Mouse (Mus musculus) adipocyte (in vitro differentiated cells): ENCODE measurements at regions not wholly inside any gene's neighbourhood (a gene's known extent, or its start where the extent isn't known, plus 50 kb on each side); places are given as distances from the start of the nearest gene placed in this dataset.
A peak's percentile ranks its signal among the peaks of the same experiment; 100 is the strongest.

Source experiments
- DNase-seq: peaks from one replicate; pipeline ENCODE4 v3.0.0-alpha.2; 2016; ENCODE audit warnings: low spot score

- peak; percentile 9 for DNase-seq
Observed at GRCm38 (mm10) chr4:56483708-56484107, 256.2 kb upstream of the Gm26657 start.

- no peak for DNase-seq
Observed at GRCm38 (mm10) chr4:56456788-56457187, 283.1 kb upstream of the Gm26657 start.

- DNase-seq, result no peak
Observed at GRCm38 (mm10) chr4:56421575-56421974, 318.3 kb upstream of the Gm26657 start.

GRCm38 (mm10) chr4:56419122-56419913 is 320.6 kb upstream of the Gm26657 start:
- no peak for DNase-seq

GRCm38 (mm10) chr4:56411024-56411636 is 328.7 kb upstream of the Gm26657 start:
- peak; percentile 81 for DNase-seq

GRCm38 (mm10) chr4:56393793-56394192 is 346.1 kb upstream of the Gm26657 start:
- peak; percentile 14 for DNase-seq

GRCm38 (mm10) chr4:56387051-56387450 is 352.8 kb upstream of the Gm26657 start:
- DNase-seq, result peak; percentile 85

- no peak for DNase-seq
Observed at GRCm38 (mm10) chr4:56375745-56376144, 364.1 kb upstream of the Gm26657 start.

GRCm38 (mm10) chr4:56374466-56374865 is 365.4 kb upstream of the Gm26657 start:
- peak; percentile 34 for DNase-seq

GRCm38 (mm10) chr4:56373746-56374145 is 366.1 kb upstream of the Gm26657 start:
- no peak for DNase-seq

- DNase-seq, result no peak
Observed at GRCm38 (mm10) chr4:56373167-56373566, 366.7 kb upstream of the Gm26657 start.

GRCm38 (mm10) chr4:56372711-56373110 is 367.2 kb upstream of the Gm26657 start:
- DNase-seq, result peak; percentile 15

- no peak for DNase-seq
Observed at GRCm38 (mm10) chr4:56364594-56364993, 375.3 kb upstream of the Gm26657 start.

- peak; percentile 56 for DNase-seq
Observed at GRCm38 (mm10) chr4:56362121-56362520, 377.7 kb upstream of the Gm26657 start.

- DNase-seq, result no peak
Observed at GRCm38 (mm10) chr4:56349216-56349615, 390.7 kb upstream of the Gm26657 start.

GRCm38 (mm10) chr4:56325156-56325555 is 414.7 kb upstream of the Gm26657 start:
- DNase-seq, result no peak

GRCm38 (mm10) chr4:56319134-56319533 is 420.7 kb upstream of the Gm26657 start:
- DNase-seq, result no peak

GRCm38 (mm10) chr4:56305664-56306330 is 434.1 kb upstream of the Gm26657 start:
- DNase-seq, result peak; percentile 21

GRCm38 (mm10) chr4:56304275-56304674 is 435.6 kb upstream of the Gm26657 start:
- DNase-seq, result no peak

- DNase-seq, result no peak
Observed at GRCm38 (mm10) chr4:56287980-56288379, 451.9 kb upstream of the Gm26657 start.

- peak; percentile 22 for DNase-seq
Observed at GRCm38 (mm10) chr4:56284490-56284889, 455.4 kb upstream of the Gm26657 start.

- DNase-seq, result no peak
Observed at GRCm38 (mm10) chr4:56275836-56276235, 464.0 kb upstream of the Gm26657 start.

- no peak for DNase-seq
Observed at GRCm38 (mm10) chr4:56271390-56271789, 468.5 kb upstream of the Gm26657 start.
